Mouse (Mus musculus) CH12F3 (cell line): ENCODE results near the gene Btbd35f7.
"Not testable (repeated sequence)": the region's sequence is repeated elsewhere in the genome, so short reads cannot be mapped to it uniquely, and the experiment has no call there.

Experiments used
- in situ Hi-C: fragments of 300-500 bp; cut with MboI; formaldehyde crosslinking; loops from 2 replicates; pipeline ENCODE4 v1.14.3; 2020; ENCODE audit warnings: low sequenced_read_pairs

Btbd35f7 gene

DNA sequence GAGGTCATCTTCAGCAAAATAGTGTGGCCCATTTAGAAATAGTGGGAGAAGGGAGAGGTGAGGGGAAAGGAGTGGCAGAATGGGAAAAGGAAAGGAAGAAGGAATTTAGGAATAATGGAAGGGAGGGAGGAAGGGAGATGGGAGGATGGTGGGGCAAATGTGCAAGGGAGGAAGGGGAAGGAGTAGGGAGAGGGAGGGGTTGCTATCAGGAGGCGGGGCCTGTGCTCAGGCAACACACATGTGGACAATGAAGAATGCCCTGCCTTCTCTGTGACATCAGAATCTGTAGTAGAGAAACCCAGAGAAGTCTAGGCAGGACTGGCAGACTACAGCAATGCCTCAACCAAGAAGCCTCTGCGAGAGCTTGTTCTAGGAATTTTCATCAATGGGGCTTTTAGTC, at the start of gene Btbd35f7:
TSS of gene Btbd35f7 (plus strand) at position 301 of the 400 bp plus-strand sequence.
- in situ Hi-C loops: not testable (repeated sequence)
